Mouse (Mus musculus): ENCODE results near the gene Gm36028. TPM values are rescaled to one million over a fixed set of nuclear protein-coding genes. Genes with fewer than 3 reads are reported as not detected.

Gm36028 gene
- polyA plus RNA-seq, 1 experiment = not detected

GRCm38 (mm10) chr16:37879750-37880419 lies 18.9 kb upstream of the Gm36028 start:
- Histone ChIP-seq H3K27ac (ENCODE audit: insufficient read depth, low read length) (no peak overlapping the region), H3K4me3 (ENCODE audit: insufficient read depth, low read length) (no peak overlapping the region), H3K4me1 (ENCODE audit: control insufficient read depth, insufficient read depth, low read length) (peaks cover 8% of the 10 kb centered on the region)
- TF ChIP-seq CTCF (IDR thresholded peaks at IDR 0.05; ENCODE audit: borderline replicate concordance, insufficient read depth, low read length) (no peak), POLR2A (IDR thresholded peaks at IDR 0.05; ENCODE audit: low read depth, low read length) (no peak)

- no peak overlapping the region for H3K27ac ChIP-seq (ENCODE audit: insufficient read depth, low read length)
- peaks cover 8% of the 10 kb centered on the region for H3K4me1 ChIP-seq (ENCODE audit: control insufficient read depth, insufficient read depth, low read length)
- TF ChIP-seq POLR2A (IDR thresholded peaks at IDR 0.05; ENCODE audit: low read depth, low read length) (no peak), CTCF (IDR thresholded peaks at IDR 0.05; ENCODE audit: borderline replicate concordance, insufficient read depth, low read length) (no peak)
- no peak overlapping the region for H3K4me3 ChIP-seq (ENCODE audit: insufficient read depth, low read length)
Measured at GRCm38 (mm10) chr16:37878951-37879505, 18.1 kb upstream of the Gm36028 start.

- H3K4me3 ChIP-seq (ENCODE audit: insufficient read depth, low read length) = no peak overlapping the region
- no peak for TF ChIP-seq POLR2A (IDR thresholded peaks at IDR 0.05; ENCODE audit: low read depth, low read length)
- TF ChIP-seq CTCF (IDR thresholded peaks at IDR 0.05; ENCODE audit: borderline replicate concordance, insufficient read depth, low read length) = no peak
- H3K27ac ChIP-seq (ENCODE audit: insufficient read depth, low read length) = no peak overlapping the region
- H3K4me1 ChIP-seq (ENCODE audit: control insufficient read depth, insufficient read depth, low read length) = peaks cover 8% of the 10 kb centered on the region
Measured at GRCm38 (mm10) chr16:37877406-37877805, 16.5 kb upstream of the Gm36028 start.

- Histone ChIP-seq H3K27ac (ENCODE audit: insufficient read depth, low read length) (no peak overlapping the region), H3K4me1 (ENCODE audit: control insufficient read depth, insufficient read depth, low read length) (peaks cover 13% of the 10 kb centered on the region), H3K4me3 (ENCODE audit: insufficient read depth, low read length) (no peak overlapping the region)
- no peak for TF ChIP-seq CTCF (IDR thresholded peaks at IDR 0.05; ENCODE audit: borderline replicate concordance, insufficient read depth, low read length)
- no peak for TF ChIP-seq POLR2A (IDR thresholded peaks at IDR 0.05; ENCODE audit: low read depth, low read length)
Measured at GRCm38 (mm10) chr16:37874501-37875235, 13.7 kb upstream of the Gm36028 start.

- H3K4me1 ChIP-seq (ENCODE audit: control insufficient read depth, insufficient read depth, low read length) = peaks cover 5% of the 10 kb centered on the region; the same call in 1 of the 2 replicates
- no peak overlapping the region; the same call in 1 of the 2 replicates for H3K4me3 ChIP-seq (ENCODE audit: insufficient read depth, low read length)
- H3K27ac ChIP-seq (ENCODE audit: insufficient read depth, low read length) = no peak overlapping the region
- TF ChIP-seq POLR2A (IDR thresholded peaks at IDR 0.05; ENCODE audit: low read depth, low read length) (no peak), CTCF (IDR thresholded peaks at IDR 0.05; ENCODE audit: borderline replicate concordance, insufficient read depth, low read length) (no peak)
Measured at GRCm38 (mm10) chr16:37871112-37871715, 10.3 kb upstream of the Gm36028 start.

- no peak; the same call in 1 of the 2 replicates for TF ChIP-seq POLR2A (IDR thresholded peaks at IDR 0.05; ENCODE audit: low read depth, low read length)
- no peak for TF ChIP-seq CTCF (IDR thresholded peaks at IDR 0.05; ENCODE audit: borderline replicate concordance, insufficient read depth, low read length)
- peaks cover 5% of the 10 kb centered on the region; the same call in 1 of the 2 replicates for H3K4me1 ChIP-seq (ENCODE audit: control insufficient read depth, insufficient read depth, low read length)
- H3K27ac ChIP-seq (ENCODE audit: insufficient read depth, low read length) = peak overlapping the region; percentile 60
- H3K4me3 ChIP-seq (ENCODE audit: insufficient read depth, low read length) = peak overlapping the region; percentile 88
Measured at GRCm38 (mm10) chr16:37869470-37870231, 8.7 kb upstream of the Gm36028 start.

GRCm38 (mm10) chr16:37868506-37869469 lies 7.8 kb upstream of the Gm36028 start:
- peak overlapping the region; percentile 88 for H3K4me3 ChIP-seq (ENCODE audit: insufficient read depth, low read length)
- peak overlapping the region; percentile 97 for H3K27ac ChIP-seq (ENCODE audit: insufficient read depth, low read length)
- 0 out of 2 replicates have a peak, but pooled peaks have one; percentile 59 for TF ChIP-seq POLR2A (IDR thresholded peaks at IDR 0.05; ENCODE audit: low read depth, low read length)
- no peak for TF ChIP-seq CTCF (IDR thresholded peaks at IDR 0.05; ENCODE audit: borderline replicate concordance, insufficient read depth, low read length)
- H3K4me1 ChIP-seq (ENCODE audit: control insufficient read depth, insufficient read depth, low read length) = peaks cover 5% of the 10 kb centered on the region; the same call in 1 of the 2 replicates

GRCm38 (mm10) chr16:37867791-37868505 lies 7.0 kb upstream of the Gm36028 start, which contains the start of gene Lrrc58:
TSS of gene Lrrc58 (plus strand) at chr16:37868389.
- Histone ChIP-seq H3K27ac (ENCODE audit: insufficient read depth, low read length) (peak within 1 kb of the TSS; percentile 97), H3K4me3 (ENCODE audit: insufficient read depth, low read length) (peak within 1 kb of the TSS; percentile 88), H3K4me1 (ENCODE audit: control insufficient read depth, insufficient read depth, low read length) (0 out of 2 replicates have a peak, but pooled peaks cover 5% of the 10 kb centered on the region)
- peak; percentile 51 for TF ChIP-seq POLR2A (IDR thresholded peaks at IDR 0.05; ENCODE audit: low read depth, low read length)
- no peak for TF ChIP-seq CTCF (IDR thresholded peaks at IDR 0.05; ENCODE audit: borderline replicate concordance, insufficient read depth, low read length)

Measured in embryonic fibroblast, embryonic 13.5 days (primary cell).